Mouse (Mus musculus): ENCODE data around the gene A330070K13Rik.

DNA sequence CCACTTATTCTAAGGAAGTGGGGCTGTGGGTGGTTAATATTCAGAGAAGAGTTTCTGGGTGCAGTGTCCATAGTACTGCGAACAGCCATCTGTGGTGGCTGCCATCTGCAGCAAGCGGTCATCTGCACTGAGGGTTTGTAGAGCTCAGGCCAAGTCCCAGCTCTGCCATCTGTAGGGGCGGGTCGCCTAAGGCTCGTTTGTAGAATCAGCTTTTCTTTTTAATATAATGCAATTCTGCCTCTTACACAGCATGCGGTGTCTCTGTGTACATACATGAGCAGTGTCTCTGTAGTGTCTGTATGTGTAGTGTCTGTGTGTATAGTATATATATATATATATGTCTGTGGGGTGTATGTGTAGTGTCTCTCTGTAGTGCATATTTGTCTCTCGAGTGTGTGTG, 50.9 kb downstream of the A330070K13Rik start:
- TF ChIP-seq CTCF (IDR thresholded peaks at IDR 0.05; ENCODE audit: extremely low read depth, insufficient read length, insufficient replicate concordance, low read depth, low read length): no peak
- TF ChIP-seq POLR2A (IDR thresholded peaks at IDR 0.05; ENCODE audit: low read depth, low read length): no peak
